Mouse (Mus musculus): ENCODE results near the gene Ctns. TPM values are rescaled to one million over a fixed set of nuclear protein-coding genes. Genes with fewer than 3 reads are reported as not detected.

Gene Ctns
- polyA plus RNA-seq, 1 experiment from 2014 or later: 18.2 TPM

DNA sequence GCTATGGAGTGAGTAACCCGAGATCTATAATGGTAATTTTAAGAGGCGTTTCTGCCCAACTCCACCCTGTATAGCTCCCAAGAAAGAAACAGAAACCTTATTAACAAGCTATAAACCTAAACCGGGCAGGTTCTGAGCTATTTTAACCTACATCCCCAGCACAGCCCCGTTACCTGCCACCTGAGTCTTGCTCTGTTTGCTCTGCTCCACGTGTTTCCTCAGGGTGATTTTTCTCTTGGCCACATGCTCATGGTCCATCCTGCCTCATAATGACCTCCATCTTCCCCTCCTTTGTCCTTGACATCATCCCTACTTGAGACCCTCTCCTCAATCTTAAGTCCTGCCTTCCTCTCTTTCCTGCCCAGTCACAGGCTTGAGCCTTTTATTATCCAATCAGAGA, 64.6 kb downstream of the Ctns start:
- H3K27me3 ChIP-seq: no peaks in the 10 kb centered on the region
- WGBS: 85% methylated on average over 5 of the region's 5 CpGs
- peaks cover 37% of the 10 kb centered on the region for H3K36me3 ChIP-seq
- H3K9ac ChIP-seq: no peak overlapping the region
- no peak overlapping the region for H3K4me3 ChIP-seq (replicated peaks)
- H3K27ac ChIP-seq: no peak overlapping the region
- no peaks in the 10 kb centered on the region for H3K9me3 ChIP-seq (replicated peaks)
- no peak for ATAC-seq (replicated peaks; ENCODE audit: low FRiP score)
- peaks cover 41% of the 10 kb centered on the region for H3K4me1 ChIP-seq
- peak overlapping the region; percentile 21 for H3K4me2 ChIP-seq

Other genes with a start within 250 kb of the Ctns start
- 4.2 and 5.7 TPM in 2 replicates for gene Atp2a3, start 237.9 kb downstream of the Ctns start, polyA plus RNA-seq (2015; fragmentation: Nextera tagmentation; extraction: Ambion mirVana)
- 1.6 and 1.7 TPM in 2 replicates for gene P2rx1, start 199.9 kb downstream of the Ctns start, polyA plus RNA-seq (2015; fragmentation: Nextera tagmentation; extraction: Ambion mirVana)
- 6.7 and 9.2 TPM in 2 replicates for gene Camkk1, start 180.0 kb downstream of the Ctns start, polyA plus RNA-seq (2015; fragmentation: Nextera tagmentation; extraction: Ambion mirVana)
- 12.1 and 12.9 TPM in 2 replicates for gene Ncbp3, start 151.3 kb downstream of the Ctns start, polyA plus RNA-seq (2015; fragmentation: Nextera tagmentation; extraction: Ambion mirVana)
- 0.37 and 0.42 TPM in 2 replicates for gene Itgae, start 108.5 kb downstream of the Ctns start, polyA plus RNA-seq (2015; fragmentation: Nextera tagmentation; extraction: Ambion mirVana)
- 17.5 and 18.9 TPM in 2 replicates for gene Haspin, start 60.7 kb downstream of the Ctns start, polyA plus RNA-seq (2015; fragmentation: Nextera tagmentation; extraction: Ambion mirVana)
- gene P2rx5, start 38.6 kb downstream of the Ctns start, polyA plus RNA-seq (2015; fragmentation: Nextera tagmentation; extraction: Ambion mirVana): 0.47 and 0.50 TPM in 2 replicates
- gene Emc6, start 22.0 kb downstream of the Ctns start, polyA plus RNA-seq (2015; fragmentation: Nextera tagmentation; extraction: Ambion mirVana): 121 and 131 TPM in 2 replicates
- 202 and 204 TPM in 2 replicates for gene Tax1bp3, start 22.0 kb downstream of the Ctns start, polyA plus RNA-seq (2015; fragmentation: Nextera tagmentation; extraction: Ambion mirVana)
- gene Shpk, start 418 bp upstream of the Ctns start, polyA plus RNA-seq (2015; fragmentation: Nextera tagmentation; extraction: Ambion mirVana): 1.5 and 1.7 TPM in 2 replicates
- gene Trpv1, start 35.2 kb upstream of the Ctns start, polyA plus RNA-seq (2015; fragmentation: Nextera tagmentation; extraction: Ambion mirVana): 0.12 TPM in 1 of 2 replicates, not detected in the other
- 0.18 and 0.22 TPM in 2 replicates for gene Trpv3, start 68.3 kb upstream of the Ctns start, polyA plus RNA-seq (2015; fragmentation: Nextera tagmentation; extraction: Ambion mirVana)
- gene Aspa, start 130.6 kb upstream of the Ctns start, polyA plus RNA-seq (2015; fragmentation: Nextera tagmentation; extraction: Ambion mirVana): 17.1 and 17.2 TPM in 2 replicates
- not detected in 2 replicates for gene Gm49340, start 130.7 kb upstream of the Ctns start, polyA plus RNA-seq (2015; fragmentation: Nextera tagmentation; extraction: Ambion mirVana)
- 0.32 and 0.33 TPM in 2 replicates for gene Spata22, start 130.7 kb upstream of the Ctns start, polyA plus RNA-seq (2015; fragmentation: Nextera tagmentation; extraction: Ambion mirVana)
- not detected in 2 replicates for gene Olfr20, start 151.7 kb upstream of the Ctns start, polyA plus RNA-seq (2015; fragmentation: Nextera tagmentation; extraction: Ambion mirVana)
- gene Olfr376, start 172.2 kb upstream of the Ctns start, polyA plus RNA-seq (2015; fragmentation: Nextera tagmentation; extraction: Ambion mirVana): not detected in 2 replicates
- not detected in 2 replicates for gene Olfr1, start 200.6 kb upstream of the Ctns start, polyA plus RNA-seq (2015; fragmentation: Nextera tagmentation; extraction: Ambion mirVana)
- not detected in 2 replicates for gene Olfr378, start 229.4 kb upstream of the Ctns start, polyA plus RNA-seq (2015; fragmentation: Nextera tagmentation; extraction: Ambion mirVana)